Mouse (Mus musculus): ENCODE data around the gene Tbxa2r. TPM values are rescaled to one million over a fixed set of nuclear protein-coding genes. Genes with fewer than 3 reads are reported as not detected.

The Tbxa2r gene
- polyA plus RNA-seq, 1 experiment from 2014 or later = 22.3 TPM

- Histone ChIP-seq H3K4me1 (replicated peaks; ENCODE audit: control insufficient read depth, insufficient read depth, low read length) (peaks cover 31% of the 10 kb centered on the region), H3K4me2 (ENCODE audit: low read length) (no peak overlapping the region)
- 39% methylated on average over 14 of the region's 14 CpGs for WGBS
These were observed 25.7 kb upstream of the Tbxa2r start for GRCm38 (mm10) chr10:81302781-81303218.

GRCm38 (mm10) chr10:81303258-81303657, 25.3 kb upstream of the Tbxa2r start:
- Histone ChIP-seq H3K27ac (ENCODE audit: low read depth) (peak overlapping the region; percentile 24; the same call in 1 of the 2 replicates), H3K9me3 (ENCODE audit: control insufficient read depth, low read length) (no peaks in the 10 kb centered on the region), H3K4me1 (replicated peaks; ENCODE audit: control insufficient read depth, insufficient read depth, low read length) (peaks cover 28% of the 10 kb centered on the region), H3K4me3 (ENCODE audit: low read depth, low read length) (no peak overlapping the region), H3K9ac (ENCODE audit: low read length) (no peak overlapping the region), H3K27me3 (replicated peaks; ENCODE audit: control insufficient read depth, insufficient read depth, low read length) (no peaks in the 10 kb centered on the region), H3K36me3 (ENCODE audit: control insufficient read depth, insufficient read depth, low read length) (peaks cover 27% of the 10 kb centered on the region), H3K4me2 (ENCODE audit: low read length) (no peak overlapping the region)
- DNase-seq (ENCODE audit: low spot score) = no peak
- no peak for ATAC-seq (replicated peaks; ENCODE audit: low FRiP score, low TSS enrichment, low read depth)
- WGBS = 64% methylated on average over 10 of the region's 10 CpGs

More at GRCm38 (mm10) chr10:81302781-81303218, 25.7 kb upstream of the Tbxa2r start:
- Histone ChIP-seq H3K36me3 (ENCODE audit: control insufficient read depth, insufficient read depth, low read length) (peaks cover 23% of the 10 kb centered on the region), H3K27ac (ENCODE audit: low read depth) (peak overlapping the region; percentile 24; the same call in 1 of the 2 replicates), H3K9ac (ENCODE audit: low read length) (no peak overlapping the region), H3K27me3 (replicated peaks; ENCODE audit: control insufficient read depth, insufficient read depth, low read length) (no peaks in the 10 kb centered on the region), H3K4me3 (ENCODE audit: low read depth, low read length) (no peak overlapping the region), H3K9me3 (ENCODE audit: control insufficient read depth, low read length) (no peaks in the 10 kb centered on the region)
- ATAC-seq (replicated peaks; ENCODE audit: low FRiP score, low TSS enrichment, low read depth) (no peak; the same call in 1 of the 2 replicates), DNase-seq (ENCODE audit: low spot score) (no peak)

- H3K9me3 ChIP-seq (ENCODE audit: control insufficient read depth, low read length) = no peaks in the 10 kb centered on the region
- no peak overlapping the region for H3K27ac ChIP-seq (ENCODE audit: low read depth)
- no peak for DNase-seq (ENCODE audit: low spot score)
- ATAC-seq (replicated peaks; ENCODE audit: low FRiP score, low TSS enrichment, low read depth) = no peak
- H3K4me2 ChIP-seq (ENCODE audit: low read length) = no peak overlapping the region
- H3K9ac ChIP-seq (ENCODE audit: low read length) = no peak overlapping the region
- H3K27me3 ChIP-seq (replicated peaks; ENCODE audit: control insufficient read depth, insufficient read depth, low read length) = no peaks in the 10 kb centered on the region
- 70% methylated on average over 7 of the region's 7 CpGs for WGBS
- H3K4me3 ChIP-seq (ENCODE audit: low read depth, low read length) = no peak overlapping the region
- H3K4me1 ChIP-seq (replicated peaks; ENCODE audit: control insufficient read depth, insufficient read depth, low read length) = peaks cover 28% of the 10 kb centered on the region
- H3K36me3 ChIP-seq (ENCODE audit: control insufficient read depth, insufficient read depth, low read length) = peaks cover 31% of the 10 kb centered on the region
These were observed 24.8 kb upstream of the Tbxa2r start for GRCm38 (mm10) chr10:81303761-81304160.

- no peak overlapping the region for H3K4me2 ChIP-seq (ENCODE audit: low read length)
- no peak overlapping the region for H3K27ac ChIP-seq (ENCODE audit: low read depth)
- no peaks in the 10 kb centered on the region for H3K9me3 ChIP-seq (ENCODE audit: control insufficient read depth, low read length)
- H3K4me3 ChIP-seq (ENCODE audit: low read depth, low read length) = no peak overlapping the region
- H3K27me3 ChIP-seq (replicated peaks; ENCODE audit: control insufficient read depth, insufficient read depth, low read length) = no peaks in the 10 kb centered on the region
- ATAC-seq (replicated peaks; ENCODE audit: low FRiP score, low TSS enrichment, low read depth) (no peak), DNase-seq (ENCODE audit: low spot score) (no peak)
- no peak overlapping the region for H3K9ac ChIP-seq (ENCODE audit: low read length)
- H3K36me3 ChIP-seq (ENCODE audit: control insufficient read depth, insufficient read depth, low read length) = peaks cover 41% of the 10 kb centered on the region
- 34% methylated on average over 8 of the region's 9 CpGs for WGBS
- H3K4me1 ChIP-seq (replicated peaks; ENCODE audit: control insufficient read depth, insufficient read depth, low read length) = peaks cover 20% of the 10 kb centered on the region
These were observed 23.8 kb upstream of the Tbxa2r start for GRCm38 (mm10) chr10:81304597-81305238.

- Histone ChIP-seq H3K9ac (ENCODE audit: low read length) (no peak overlapping the region), H3K27me3 (replicated peaks; ENCODE audit: control insufficient read depth, insufficient read depth, low read length) (no peaks in the 10 kb centered on the region), H3K9me3 (ENCODE audit: control insufficient read depth, low read length) (no peaks in the 10 kb centered on the region), H3K36me3 (ENCODE audit: control insufficient read depth, insufficient read depth, low read length) (peaks cover 50% of the 10 kb centered on the region), H3K27ac (ENCODE audit: low read depth) (no peak overlapping the region), H3K4me3 (ENCODE audit: low read depth, low read length) (no peak overlapping the region), H3K4me2 (ENCODE audit: low read length) (no peak overlapping the region), H3K4me1 (replicated peaks; ENCODE audit: control insufficient read depth, insufficient read depth, low read length) (peaks cover 17% of the 10 kb centered on the region)
- DNase-seq (ENCODE audit: low spot score) (no peak), ATAC-seq (replicated peaks; ENCODE audit: low FRiP score, low TSS enrichment, low read depth) (no peak)
- WGBS = 96% methylated on average over 14 of the region's 14 CpGs
These were observed 22.9 kb upstream of the Tbxa2r start for GRCm38 (mm10) chr10:81305663-81306062.

GRCm38 (mm10) chr10:81306173-81306668, 22.3 kb upstream of the Tbxa2r start:
- WGBS = 94% methylated on average over 12 of the region's 12 CpGs
- H3K36me3 ChIP-seq (ENCODE audit: control insufficient read depth, insufficient read depth, low read length) = peaks cover 56% of the 10 kb centered on the region

GRCm38 (mm10) chr10:81306837-81307682, 21.5 kb upstream of the Tbxa2r start:
- Histone ChIP-seq H3K4me1 (replicated peaks; ENCODE audit: control insufficient read depth, insufficient read depth, low read length) (peaks cover 17% of the 10 kb centered on the region), H3K4me2 (ENCODE audit: low read length) (no peak overlapping the region), H3K27ac (ENCODE audit: low read depth) (no peak overlapping the region), H3K4me3 (ENCODE audit: low read depth, low read length) (no peak overlapping the region), H3K27me3 (replicated peaks; ENCODE audit: control insufficient read depth, insufficient read depth, low read length) (no peaks in the 10 kb centered on the region), H3K9ac (ENCODE audit: low read length) (no peak overlapping the region), H3K36me3 (ENCODE audit: control insufficient read depth, insufficient read depth, low read length) (peaks cover 64% of the 10 kb centered on the region), H3K9me3 (ENCODE audit: control insufficient read depth, low read length) (no peaks in the 10 kb centered on the region)
- ATAC-seq (replicated peaks; ENCODE audit: low FRiP score, low TSS enrichment, low read depth) (no peak), DNase-seq (ENCODE audit: low spot score) (no peak)
- WGBS = 91% methylated on average over 21 of the region's 21 CpGs

More at GRCm38 (mm10) chr10:81306173-81306668, 22.3 kb upstream of the Tbxa2r start:
- H3K4me2 ChIP-seq (ENCODE audit: low read length) = no peak overlapping the region
- DNase-seq (ENCODE audit: low spot score) (no peak), ATAC-seq (replicated peaks; ENCODE audit: low FRiP score, low TSS enrichment, low read depth) (no peak)
- H3K27me3 ChIP-seq (replicated peaks; ENCODE audit: control insufficient read depth, insufficient read depth, low read length) = no peaks in the 10 kb centered on the region
- H3K4me3 ChIP-seq (ENCODE audit: low read depth, low read length) = no peak overlapping the region
- no peak overlapping the region for H3K9ac ChIP-seq (ENCODE audit: low read length)
- H3K4me1 ChIP-seq (replicated peaks; ENCODE audit: control insufficient read depth, insufficient read depth, low read length) = peaks cover 17% of the 10 kb centered on the region
- no peaks in the 10 kb centered on the region for H3K9me3 ChIP-seq (ENCODE audit: control insufficient read depth, low read length)
- H3K27ac ChIP-seq (ENCODE audit: low read depth) = no peak overlapping the region

- Histone ChIP-seq H3K4me2 (ENCODE audit: low read length) (no peak overlapping the region), H3K9me3 (ENCODE audit: control insufficient read depth, low read length) (no peaks in the 10 kb centered on the region)
These were observed 19.0 kb upstream of the Tbxa2r start for GRCm38 (mm10) chr10:81309571-81309970.

More at GRCm38 (mm10) chr10:81309571-81309970, 19.0 kb upstream of the Tbxa2r start:
- H3K27ac ChIP-seq (ENCODE audit: low read depth) = no peak overlapping the region
- H3K27me3 ChIP-seq (replicated peaks; ENCODE audit: control insufficient read depth, insufficient read depth, low read length) = no peaks in the 10 kb centered on the region
- no peak for ATAC-seq (replicated peaks; ENCODE audit: low FRiP score, low TSS enrichment, low read depth)
- DNase-seq (ENCODE audit: low spot score) = no peak
- no peak overlapping the region for H3K4me3 ChIP-seq (ENCODE audit: low read depth, low read length)
- no peaks in the 10 kb centered on the region; the same call in 1 of the 2 replicates for H3K4me1 ChIP-seq (replicated peaks; ENCODE audit: control insufficient read depth, insufficient read depth, low read length)
- no peak overlapping the region for H3K9ac ChIP-seq (ENCODE audit: low read length)
- WGBS = 82% methylated on average over 5 of the region's 5 CpGs
- peaks cover 90% of the 10 kb centered on the region for H3K36me3 ChIP-seq (ENCODE audit: control insufficient read depth, insufficient read depth, low read length)
